Mouse (Mus musculus): ENCODE results near the gene Gm26992. TPM values are rescaled to one million over a fixed set of nuclear protein-coding genes. Genes with fewer than 3 reads are reported as not detected.

Gene Gm26992
- total RNA-seq, 2 experiments from 2014 or later = not detected

DNA sequence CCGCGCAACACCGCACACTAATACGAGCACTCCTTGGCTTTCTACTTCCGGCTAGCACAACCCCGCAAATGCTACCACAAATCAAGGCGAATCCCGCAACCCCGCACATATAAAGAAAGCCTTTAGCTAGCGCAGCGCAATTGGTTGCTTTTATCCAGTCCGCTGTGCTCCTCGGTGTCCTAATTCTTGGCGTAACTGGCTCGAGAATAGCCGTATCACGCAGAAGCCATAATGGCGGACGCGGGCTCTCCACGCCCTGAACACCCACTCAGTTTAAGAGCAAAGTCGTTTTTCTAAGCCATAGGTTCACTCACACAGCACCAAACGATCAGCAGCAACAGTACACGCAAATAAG is 60.3 kb downstream of the Gm26992 start:
- no peak for DNase-seq (ENCODE audit: low spot score in 2 of 2)

DNA sequence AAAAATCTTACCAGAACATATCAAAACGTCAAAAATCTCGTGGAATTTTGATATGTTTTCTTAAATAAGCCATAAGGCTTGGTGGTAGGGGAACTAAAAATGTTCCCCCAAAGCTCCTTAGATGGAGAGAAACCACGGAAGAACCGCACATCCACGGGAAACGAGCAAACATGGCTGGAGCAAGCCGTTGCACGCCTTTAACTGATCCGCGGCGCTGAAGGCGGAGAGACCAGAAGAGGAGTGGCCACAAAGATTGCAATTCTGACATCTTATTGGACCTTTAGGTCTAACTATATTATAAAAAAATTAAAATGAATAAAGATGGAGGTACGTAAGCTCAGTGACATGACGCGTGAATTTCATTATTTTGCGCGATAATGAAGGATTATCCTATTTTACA is 61.2 kb downstream of the Gm26992 start:
- peak in 1 of 2 experiments; percentile 58 for DNase-seq (ENCODE audit: low spot score in 2 of 2)

DNA sequence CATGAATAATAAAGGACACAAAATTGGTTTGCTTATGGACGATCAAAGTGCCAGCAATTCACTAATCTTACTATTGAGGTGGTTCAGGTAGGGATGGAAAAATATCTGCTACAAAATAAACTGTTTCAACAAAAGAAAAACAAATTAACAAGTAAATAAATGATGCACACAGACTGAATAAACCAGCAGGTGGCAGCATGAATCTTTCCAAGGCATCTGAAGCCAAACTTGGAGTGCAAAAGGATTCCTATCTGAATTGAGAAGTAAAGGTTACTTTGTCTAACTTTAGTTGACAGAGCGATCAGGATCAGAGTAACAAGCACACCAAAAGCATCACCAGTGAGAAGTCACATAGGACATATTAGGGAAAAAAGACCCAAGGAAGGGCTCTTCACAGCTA is 62.2 kb downstream of the Gm26992 start:
- DNase-seq (ENCODE audit: low spot score in 2 of 2) = peak; percentile 27 to 77

DNA sequence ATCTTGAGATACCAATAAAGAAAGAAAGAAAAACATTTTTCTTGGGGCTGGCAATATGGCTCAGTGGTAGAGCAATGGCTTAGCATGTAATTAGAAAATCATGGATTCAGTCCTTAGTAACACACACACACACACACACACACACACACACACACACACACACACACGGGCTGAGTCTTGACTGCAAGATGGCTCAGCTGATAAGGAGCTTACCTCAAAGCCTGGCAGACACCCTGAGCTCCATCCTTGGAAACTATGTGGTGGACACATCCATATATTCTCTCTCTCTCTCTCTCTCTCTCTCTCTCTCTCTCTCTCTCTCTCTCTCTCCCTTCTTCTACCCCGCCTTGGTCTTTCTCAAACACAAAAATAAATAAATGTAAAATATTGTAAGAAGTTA is 69.0 kb downstream of the Gm26992 start:
- DNase-seq (ENCODE audit: low spot score in 2 of 2) = no peak

DNA sequence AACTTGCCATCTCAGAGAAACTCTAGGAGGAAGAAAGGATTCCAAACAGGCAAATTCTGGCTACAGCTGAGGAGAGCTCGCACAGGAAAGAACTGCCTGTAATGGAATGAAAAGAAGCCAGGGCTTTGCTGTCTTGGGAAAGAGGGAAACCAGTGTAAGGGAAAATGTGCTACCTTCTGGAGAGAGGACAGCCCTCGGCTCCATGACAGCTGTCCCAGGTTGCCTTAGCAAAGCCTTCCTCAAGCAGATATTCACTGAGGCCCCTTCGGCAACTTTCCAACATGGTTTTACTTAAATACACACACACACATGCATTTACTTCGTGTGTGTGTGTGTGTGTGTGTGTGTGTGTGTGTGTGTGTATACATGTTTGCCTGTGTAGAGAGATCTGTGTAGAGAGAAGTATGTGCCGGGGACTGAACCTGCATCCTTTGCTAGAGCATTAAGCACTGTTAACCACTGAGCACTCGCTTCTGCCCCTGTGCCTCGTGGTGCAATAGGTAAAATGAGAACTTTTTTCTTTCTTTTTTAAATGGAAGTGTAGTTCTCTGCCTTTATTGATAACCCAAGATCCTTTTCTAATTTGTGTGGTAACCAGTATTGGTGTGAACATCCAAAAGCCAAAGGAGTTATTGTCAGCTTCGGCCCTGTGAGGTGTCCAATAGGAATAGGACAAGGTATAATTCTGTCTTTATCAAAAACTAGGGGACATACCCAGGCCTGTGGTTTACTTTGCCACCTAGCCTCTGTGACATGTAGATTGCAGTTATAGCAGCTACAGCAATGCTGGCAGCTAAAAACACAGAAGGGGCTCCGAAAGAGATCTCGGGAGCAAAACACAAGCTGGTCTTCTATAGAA is 70.8 kb downstream of the Gm26992 start:
- peak in 1 of 2 experiments; percentile 32 for DNase-seq (ENCODE audit: low spot score in 2 of 2)

DNA sequence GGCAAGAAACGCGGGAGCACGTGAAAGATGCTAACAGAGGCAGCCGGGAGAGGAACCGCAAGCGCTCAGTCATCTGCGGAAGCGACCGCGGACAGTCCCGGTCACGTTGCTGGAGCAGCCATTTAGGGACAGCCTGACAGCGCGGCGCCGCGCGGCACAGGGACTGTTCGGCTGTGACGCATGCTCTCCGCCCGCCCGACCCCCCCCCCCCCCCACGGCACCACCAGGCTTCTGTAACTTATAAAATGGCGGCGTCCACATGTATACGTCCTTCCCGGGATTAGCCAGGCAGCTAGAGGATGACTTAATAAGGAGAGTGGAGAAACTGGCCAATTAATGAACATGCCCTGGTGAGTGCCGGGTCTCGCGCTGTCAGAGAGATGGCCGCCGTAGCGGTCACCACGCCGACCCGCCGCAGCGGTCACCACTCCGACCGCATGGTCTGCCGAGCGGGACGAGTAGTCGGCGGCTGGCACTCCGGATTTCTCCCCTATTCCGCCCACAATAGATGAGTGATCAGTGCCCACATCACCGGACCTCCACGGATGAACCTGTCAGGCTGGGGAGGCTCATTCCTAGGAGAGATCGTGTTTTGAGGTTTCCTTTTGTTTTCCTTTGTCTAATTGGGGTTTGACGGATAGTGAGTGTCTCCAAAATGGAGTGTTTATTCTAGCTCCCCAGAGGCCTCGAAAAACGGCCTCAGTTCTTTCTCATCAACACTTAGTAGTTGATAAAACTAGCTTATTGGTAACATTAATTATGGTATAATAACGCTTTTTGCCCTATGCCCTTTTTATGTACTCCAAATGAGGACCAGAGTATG is 71.8 kb downstream of the Gm26992 start:
- peak; percentile 43 to 79 for DNase-seq (ENCODE audit: low spot score in 2 of 2)

DNA sequence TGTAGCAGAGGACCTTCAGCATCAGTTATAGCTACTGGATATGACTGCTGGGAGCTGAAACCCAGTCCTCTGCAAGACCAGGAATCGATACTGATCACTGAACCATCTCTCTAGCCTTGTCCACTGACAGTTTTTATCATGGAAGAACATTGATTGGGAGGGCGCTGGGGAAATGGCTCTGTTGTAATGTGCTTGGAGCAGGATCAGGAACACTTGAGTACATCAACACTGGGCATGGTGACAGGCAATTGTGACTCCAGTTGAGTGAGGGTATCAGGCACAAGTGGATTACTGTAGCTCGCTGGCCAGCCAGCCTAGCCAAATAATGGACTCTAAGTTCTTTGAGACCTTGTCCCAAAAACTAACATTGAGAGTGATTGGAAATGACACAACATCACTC is 77.6 kb downstream of the Gm26992 start:
- DNase-seq (ENCODE audit: low spot score in 2 of 2) = no peak

DNA sequence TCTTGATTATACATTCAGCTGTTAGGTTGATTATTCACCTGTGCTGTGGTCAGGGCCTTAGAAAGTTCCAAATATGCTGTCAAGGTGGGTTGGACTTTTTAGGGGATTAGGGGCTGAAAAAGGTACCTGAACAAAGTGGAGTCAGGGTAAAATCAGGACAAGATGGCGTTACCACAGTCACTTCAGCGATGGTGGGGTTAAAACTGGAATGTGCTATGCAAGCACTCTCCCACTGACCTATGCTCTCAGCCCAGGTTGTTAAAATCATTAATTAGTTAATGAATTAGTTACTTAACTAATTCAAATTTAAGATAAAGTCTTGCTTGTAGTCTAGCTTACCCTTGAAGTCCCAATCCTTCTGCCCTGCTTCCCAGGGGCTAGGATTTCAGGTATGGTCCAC is 78.3 kb downstream of the Gm26992 start:
- no peak for DNase-seq (ENCODE audit: low spot score in 2 of 2)

DNA sequence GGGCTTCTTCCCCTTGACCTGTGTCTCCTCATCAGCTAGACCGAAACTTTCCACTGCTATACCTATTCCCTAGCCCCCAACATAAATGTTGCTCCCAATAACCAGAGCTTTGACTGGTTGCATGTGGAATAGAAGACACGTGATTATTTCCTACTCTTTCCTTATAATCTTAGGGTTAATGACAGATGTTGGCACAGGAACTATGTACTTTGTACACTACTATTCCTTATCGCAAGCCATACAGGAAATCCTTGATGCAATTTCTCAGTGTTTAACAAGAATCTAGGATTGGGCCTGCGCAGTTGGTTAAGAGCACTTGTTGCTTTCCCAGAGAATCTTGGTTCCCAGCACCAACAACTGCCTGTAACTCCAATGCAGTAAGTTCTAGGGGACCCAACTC is 86.4 kb downstream of the Gm26992 start:
- DNase-seq (ENCODE audit: low spot score in 2 of 2) = no peak

DNA sequence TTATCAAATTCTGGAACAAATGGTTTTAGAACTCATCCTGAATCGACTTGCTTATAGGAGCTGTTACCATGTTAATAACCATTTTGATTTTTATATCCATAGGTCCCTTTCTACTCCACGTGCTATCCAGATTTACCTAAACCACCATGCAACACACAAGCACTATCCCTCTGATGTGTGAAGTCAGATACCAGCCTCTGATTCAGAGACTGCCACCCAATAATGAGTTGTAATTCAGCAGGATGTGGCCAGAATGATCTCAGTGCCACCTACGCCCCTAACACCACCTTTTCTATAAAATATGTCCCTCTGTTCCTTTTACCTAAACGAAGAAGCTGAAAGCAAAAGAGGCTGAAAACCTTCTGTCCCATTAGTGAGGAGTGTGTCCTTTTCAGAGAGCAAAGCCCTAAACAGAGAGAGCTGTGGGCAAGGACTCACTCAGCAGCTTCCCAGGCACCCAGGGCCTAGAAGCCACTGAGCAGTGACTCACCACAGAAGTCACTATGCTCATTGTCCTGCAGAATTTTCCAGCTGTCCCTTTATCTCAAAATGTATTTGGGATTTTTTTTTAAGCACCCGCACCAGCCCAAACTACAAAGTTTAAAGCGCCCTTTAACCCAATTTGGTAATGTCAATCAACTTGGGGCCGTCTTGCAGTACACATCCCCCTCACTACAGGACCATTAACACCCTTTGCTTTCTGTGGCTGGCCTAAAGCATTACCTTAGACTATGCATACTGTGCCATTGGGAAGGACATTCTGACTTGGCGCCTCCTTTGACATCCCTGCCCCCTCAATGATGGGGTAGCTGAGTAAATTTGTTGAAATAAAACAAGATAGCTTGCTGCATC is 87.6 kb downstream of the Gm26992 start:
- DNase-seq (ENCODE audit: low spot score in 2 of 2) = no peak

DNA sequence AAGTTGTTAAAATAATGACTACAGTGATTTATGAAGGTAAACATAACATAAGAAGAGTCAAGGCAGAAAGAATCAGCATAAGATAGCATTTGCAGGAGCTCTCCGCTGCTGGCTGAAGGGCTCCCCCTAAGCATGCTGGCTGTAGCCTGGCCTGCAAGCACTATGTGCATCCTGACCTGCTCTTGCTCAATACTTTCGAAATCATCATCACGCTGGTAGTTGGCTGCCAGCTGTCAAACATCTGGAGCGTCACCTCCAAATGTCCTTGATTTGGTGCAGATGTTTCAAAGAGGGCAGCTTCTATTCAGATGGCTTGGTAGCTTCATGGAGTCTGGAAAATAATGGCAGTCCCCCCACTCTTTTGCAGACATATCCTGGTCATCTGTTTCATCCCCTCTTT is 93.0 kb downstream of the Gm26992 start:
- no peak for DNase-seq (ENCODE audit: low spot score in 2 of 2)

DNA sequence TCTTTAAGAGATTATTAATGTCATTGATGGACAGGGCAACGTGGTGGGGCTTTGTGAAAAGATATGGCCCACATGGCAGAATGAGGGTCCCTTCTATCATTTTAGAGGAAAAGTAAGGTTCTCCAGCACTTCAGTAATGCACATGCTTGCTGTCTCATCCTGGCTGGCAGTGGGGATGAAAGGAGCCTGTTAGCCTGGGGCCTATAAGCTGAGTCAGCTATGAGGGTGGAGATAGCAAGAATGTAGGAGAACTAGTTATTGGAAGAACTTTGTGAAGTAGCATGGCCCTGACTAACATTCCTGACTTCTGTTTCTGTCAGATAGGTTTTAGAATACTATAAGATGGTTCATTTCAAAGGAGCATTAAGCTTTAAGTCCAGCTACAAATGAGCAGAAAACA is 93.5 kb downstream of the Gm26992 start:
- no peak for DNase-seq (ENCODE audit: low spot score in 2 of 2)

DNA sequence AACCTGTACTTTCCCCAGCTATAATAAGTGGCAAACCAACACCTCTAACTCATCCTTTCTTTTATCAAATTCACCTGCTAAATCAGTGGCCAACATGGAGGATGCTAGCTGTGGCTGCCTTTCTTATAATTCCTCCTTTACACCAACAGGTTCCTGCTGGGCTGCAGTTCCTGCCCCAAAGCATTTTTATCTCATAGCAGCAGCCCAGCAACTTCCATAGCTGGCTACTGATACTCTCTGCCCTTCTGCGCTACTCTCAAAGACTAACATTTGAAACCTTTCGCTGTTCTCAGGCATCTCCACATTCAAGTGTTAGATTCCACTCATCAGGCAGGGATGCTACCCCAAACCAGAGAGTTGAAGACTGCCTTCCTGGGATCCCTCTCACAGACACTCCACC is 97.0 kb downstream of the Gm26992 start:
- DNase-seq (ENCODE audit: low spot score in 2 of 2) = no peak

DNA sequence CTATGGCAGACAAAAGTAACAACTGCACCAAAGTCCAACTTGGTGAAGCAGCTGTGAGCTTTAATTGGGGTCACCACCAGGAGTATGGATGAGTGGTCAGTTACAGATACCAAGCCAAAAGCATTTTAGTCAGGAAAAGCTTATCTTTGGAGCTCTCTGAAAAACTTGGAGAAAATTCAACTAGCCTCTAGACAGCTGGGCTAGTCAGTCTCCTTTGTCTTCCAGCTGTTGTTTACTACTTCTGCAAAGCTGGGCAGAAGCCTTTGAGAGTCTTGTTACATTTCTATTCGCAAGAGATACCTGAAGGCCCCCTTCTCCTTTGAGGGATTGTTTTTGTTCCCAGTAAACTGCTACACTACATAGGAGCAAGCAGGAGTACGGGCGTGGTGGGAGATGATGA is 97.7 kb downstream of the Gm26992 start:
- DNase-seq (ENCODE audit: low spot score in 2 of 2) = no peak

DNA sequence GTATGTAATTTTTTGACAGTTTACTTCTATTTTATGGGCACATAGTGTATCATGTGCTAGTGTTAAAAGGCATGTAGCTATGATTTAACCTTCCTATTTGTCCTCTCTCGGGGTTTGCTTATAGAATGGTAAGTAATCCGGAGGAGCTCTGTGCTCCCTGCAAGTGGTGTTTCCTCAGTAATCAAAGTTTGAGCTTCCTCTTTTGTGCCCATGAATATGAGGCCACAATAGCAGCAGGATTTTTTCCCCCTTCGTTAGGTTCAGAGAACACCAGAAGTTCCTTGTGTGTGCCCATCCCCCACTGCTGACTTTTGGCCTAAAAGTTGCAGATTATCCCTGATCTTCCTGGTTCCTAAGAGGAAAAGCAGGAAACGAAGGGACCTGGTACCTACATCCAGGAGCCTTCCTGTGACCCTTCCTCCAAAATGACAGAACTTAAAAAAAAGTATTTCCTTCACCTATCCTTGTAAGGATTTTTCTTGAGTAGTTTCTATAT is 99.5 kb downstream of the Gm26992 start:
- no peak for DNase-seq (ENCODE audit: low spot score in 2 of 2)

DNA sequence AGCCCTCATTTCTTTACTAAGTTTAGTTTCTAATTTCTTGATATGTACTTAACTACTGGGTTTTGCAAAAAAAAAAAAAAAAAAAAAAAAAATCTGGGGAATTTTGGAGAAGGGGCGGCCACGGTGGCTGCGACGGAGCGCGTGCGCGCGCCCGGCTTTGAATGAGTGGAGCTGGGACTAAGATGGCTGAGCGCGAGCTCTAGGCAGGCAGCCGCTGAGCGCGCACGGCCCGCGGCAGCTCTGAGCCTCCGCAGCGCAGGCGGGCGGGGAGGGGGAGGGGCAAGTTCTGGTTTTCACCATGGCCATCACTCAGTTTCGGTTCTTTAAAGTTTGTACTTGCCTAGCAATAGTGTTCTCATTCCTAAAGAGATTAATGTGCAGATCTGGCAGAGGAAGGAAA is 107.4 kb downstream of the Gm26992 start:
- DNase-seq (ENCODE audit: low spot score in 2 of 2) = peak; percentile 58 to 80

Other genes with a start within 250 kb of the Gm26992 start
- 10 to 100 TPM; 70.9 to 73.7 TPM for gene Nap1l2, start 235.4 kb upstream of the Gm26992 start, total RNA-seq (2021)
- gene Cdx4, start 100.6 kb upstream of the Gm26992 start, total RNA-seq (2021) = not detected
- 1 to 10 TPM; 9.5 to 9.8 TPM for gene Chic1, start 65.5 kb upstream of the Gm26992 start, total RNA-seq (2021)
- under 1 TPM in 1 of 2 experiments, not detected in 1; 0.46 TPM for gene Tsx, start 7.5 kb upstream of the Gm26992 start, total RNA-seq (2021)
- not detected for gene Zcchc13, start 208.6 kb downstream of the Gm26992 start, total RNA-seq (2021)